Mouse (Mus musculus) liver, adult 10 weeks (tissue): ENCODE measurements around the gene Armc8. TPM values are rescaled to one million over a fixed set of nuclear protein-coding genes. Genes with fewer than 3 reads are reported as not detected.

Experiments used
- polyA plus RNA-seq: library from polyadenylated mRNA; stranded (reverse); fragments of 350-450 nt; fragmentation: Illumina TruSeq; extraction: RNeasy Lipid Tissue Mini Kit (QIAGEN cat#74804); gene quantifications from one replicate; pipeline ENCODE4 v1.2.3, GENCODE M21; 2014; ENCODE audit warnings: low read depth, low replicate concordance

The Armc8 gene
- 12.1 TPM for polyA plus RNA-seq

DNA sequence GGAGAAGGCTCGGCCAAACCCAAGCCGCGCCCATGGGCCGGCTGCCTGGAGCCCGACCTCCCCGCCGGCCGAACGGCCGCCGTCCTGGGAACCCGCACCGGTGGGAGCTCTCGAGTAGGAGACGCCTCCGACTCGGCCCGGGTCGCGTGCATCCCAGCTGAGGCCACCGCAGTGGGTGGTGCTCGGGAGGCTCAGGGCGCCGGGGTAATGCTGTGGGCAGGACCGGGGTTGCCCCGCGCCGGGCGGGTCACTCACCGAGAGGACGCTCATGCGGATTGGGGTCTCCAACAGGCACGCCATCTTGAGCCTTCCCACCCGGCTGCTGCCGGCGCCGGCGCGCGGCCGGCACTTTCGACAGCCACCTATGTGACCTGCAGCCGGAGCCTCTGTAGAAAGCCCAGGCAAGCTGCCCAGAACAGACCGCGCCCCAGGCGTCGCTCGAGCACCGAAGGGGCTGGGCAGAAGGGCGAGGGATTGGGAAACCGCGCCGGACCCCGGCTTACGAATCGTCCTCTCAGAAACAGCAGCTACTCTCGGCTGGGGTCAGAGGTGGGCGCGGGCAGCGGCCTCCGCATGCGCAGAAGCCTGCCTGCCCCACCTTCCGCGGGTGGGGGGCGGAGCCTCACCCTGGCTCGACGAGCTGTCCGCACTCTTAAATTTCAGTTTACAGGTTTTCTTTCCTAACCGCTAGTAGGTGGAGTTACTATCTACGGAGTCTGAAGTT lies at the start of gene Armc8:
Gene Armc8, minus strand, starts transcription at position 553 of the 724 bp plus-strand sequence.

GRCm38 (mm10) chr9:99612202-99612601 lies 43.5 kb upstream of the Armc8 start, which contains the start of gene A4gnt:
Gene A4gnt, plus strand, starts transcription at chr9:99612502.

GRCm38 (mm10) chr9:99575677-99576480 lies 7.2 kb upstream of the Armc8 start, which contains the start of gene Dbr1:
Gene Dbr1, plus strand, starts transcription at chr9:99575799.

GRCm38 (mm10) chr9:99451161-99451560 lies 117.5 kb downstream of the Armc8 start, which contains the start of gene Nme9:
Gene Nme9, plus strand, starts transcription at chr9:99451475.

GRCm38 (mm10) chr9:99437031-99437764 lies 131.5 kb downstream of the Armc8 start, which contains the start of gene Mras:
Gene Mras, minus strand, starts transcription at chr9:99437381.

Other genes with a start within 250 kb of the Armc8 start
- 0.11 TPM for gene Esyt3, start 210.3 kb downstream of the Armc8 start, polyA plus RNA-seq
- gene Mras, start 131.5 kb downstream of the Armc8 start, polyA plus RNA-seq, result 2.1 TPM
- not detected for gene Nme9, start 117.4 kb downstream of the Armc8 start, polyA plus RNA-seq
- 8.0 TPM for gene Dbr1, start 6.9 kb upstream of the Armc8 start, polyA plus RNA-seq
- not detected for gene A4gnt, start 43.6 kb upstream of the Armc8 start, polyA plus RNA-seq
- gene Dzip1l, start 60.6 kb upstream of the Armc8 start, polyA plus RNA-seq, result 0.19 TPM
- gene Cldn18, start 148.4 kb upstream of the Armc8 start, polyA plus RNA-seq, result not detected